Comparison of ENCODE assay signal across 9 mouse cellular contexts in genomic region chr6:52216691-52217458, GRCm38 (mm10). TPM values are rescaled to one million over a fixed set of nuclear protein-coding genes. Genes with fewer than 3 reads are reported as not detected.
DNase-seq lines count a peak whose midpoint lies in the region; ATAC-seq and TF ChIP-seq lines count a peak whose summit lies in the region.
"Had no signal": no experiment of that assay in that cellular context is flagged by ENCODE, and none has a peak within 500 bp of the region (broad histone marks: within the 10 kb centered on the region; RNA-seq: fewer than 3 reads in every experiment).

No protein-coding gene starts in this region.

- WGBS in forebrain, postnatal 0 days: 3% methylated on average over 60 of the region's 60 CpGs
- 1% methylated on average over 60 of the region's 60 CpGs for WGBS in neural tube, embryonic 13.5 days

- H3K4me2 ChIP-seq in forebrain, postnatal 0 days (ENCODE audit: low read depth): peak overlapping the region; percentile 9; the same call in 1 of the 2 replicates
- peak overlapping the region; percentile 97 for H3K4me2 ChIP-seq in neural tube, embryonic 13.5 days

- no peak overlapping the region for H3K27ac ChIP-seq in forebrain, postnatal 0 days (ENCODE audit: low read depth, low read length)
- peak overlapping the region; percentile 100 for H3K27ac ChIP-seq in neural tube, embryonic 13.5 days (replicated peaks)

- no peak for ATAC-seq in forebrain, postnatal 0 days
- peak; percentile 34; the same call in 1 of the 2 replicates for ATAC-seq in neural tube, embryonic 13.5 days (ENCODE audit: low read depth)
- no peak for ATAC-seq in megakaryocyte progenitor cell, adult 5-6 weeks (replicated peaks; ENCODE audit: poor library complexity)

- H3K9me3 ChIP-seq in E14TG2a.4 (ENCODE audit: low read length): no peaks in the 10 kb centered on the region
- H3K9me3 ChIP-seq in forebrain, postnatal 0 days (ENCODE audit: low read length): no peaks in the 10 kb centered on the region
- no peaks in the 10 kb centered on the region for H3K9me3 ChIP-seq in neural tube, embryonic 13.5 days

- H3K9ac ChIP-seq in forebrain, postnatal 0 days: no peak overlapping the region
- H3K9ac ChIP-seq in neural tube, embryonic 13.5 days: peak overlapping the region; percentile 100

- H3K4me1 ChIP-seq in E14TG2a.4 (replicated peaks; ENCODE audit: low read depth, low read length): peaks cover 49% of the 10 kb centered on the region
- peaks cover 4% of the 10 kb centered on the region; the same call in 1 of the 2 replicates for H3K4me1 ChIP-seq in forebrain, postnatal 0 days (ENCODE audit: insufficient read depth)
- peaks cover 68% of the 10 kb centered on the region for H3K4me1 ChIP-seq in neural tube, embryonic 13.5 days (replicated peaks)

- peaks cover 100% of the 10 kb centered on the region for H3K27me3 ChIP-seq in E14TG2a.4 (ENCODE audit: insufficient read depth, low read length)
- H3K27me3 ChIP-seq in forebrain, postnatal 0 days (ENCODE audit: insufficient read depth, low read length): peaks cover 98% of the 10 kb centered on the region
- H3K27me3 ChIP-seq in neural tube, embryonic 13.5 days: no peaks in the 10 kb centered on the region

- H3K36me3 ChIP-seq in E14TG2a.4 (ENCODE audit: insufficient read depth, low read length): no peaks in the 10 kb centered on the region
- H3K36me3 ChIP-seq in forebrain, postnatal 0 days (ENCODE audit: insufficient read depth): no peaks in the 10 kb centered on the region
- H3K36me3 ChIP-seq in neural tube, embryonic 13.5 days: no peaks in the 10 kb centered on the region

- TF ChIP-seq CTCF in E14TG2a.4 (conservative IDR thresholded peaks at IDR 0.05; ENCODE audit: low read length): no peak
- no peak for TF ChIP-seq CTCF in forebrain, postnatal 0 days (IDR thresholded peaks at IDR 0.05; ENCODE audit: low read depth)

- peak overlapping the region; percentile 71 for H3K4me3 ChIP-seq in E14TG2a.4 (replicated peaks; ENCODE audit: low read length)
- peak overlapping the region; percentile 12; the same call in 1 of the 2 replicates for H3K4me3 ChIP-seq in forebrain, postnatal 0 days (ENCODE audit: low read depth, low read length)
- H3K4me3 ChIP-seq in neural tube, embryonic 13.5 days: peak overlapping the region; percentile 96

- peak; percentile 22 for DNase-seq in 3T3-L1 (ENCODE audit: low read depth, low spot score)
- DNase-seq in forebrain, postnatal 0 days: no peak
- DNase-seq in kidney, postnatal 4 days: peak; percentile 71 to 81
- DNase-seq in layer of hippocampus, adult 11-12 months (ENCODE audit: low spot score): no peak
- DNase-seq in thymus, postnatal 10 days (ENCODE audit: low spot score in 2 of 2): no peak

RNA-seq across cellular contexts. Expression of gene Gm28308, which starts 3.7 kb away (rescaled TPM):
- total RNA-seq in forebrain, postnatal 0 days (2014; rRNA removed): not detected in 2 replicates
- polyA plus RNA-seq in forebrain, postnatal 0 days (2015; fragmentation: Nextera tagmentation; extraction: Ambion mirVana): not detected in 2 replicates
- not detected in 2 replicates for polyA plus RNA-seq in neural tube, embryonic 13.5 days (2015; fragmentation: Nextera tagmentation; extraction: Ambion mirVana)
- not detected in 2 replicates for total RNA-seq in megakaryocyte progenitor cell, adult 5-6 weeks (2015)
- 0.84 TPM in 1 of 2 replicates, not detected in the other for total RNA-seq in megakaryocyte progenitor cell, adult 5-6 weeks (2017)
- total RNA-seq: neutrophil, adult 5-6 weeks had no signal

RNA-seq across cellular contexts. Expression of gene Hoxa3, which starts 3.7 kb away (rescaled TPM):
- total RNA-seq in forebrain, postnatal 0 days (2014; rRNA removed): 0.23 TPM in 1 of 2 replicates, not detected in the other
- polyA plus RNA-seq in forebrain, postnatal 0 days (2015; fragmentation: Nextera tagmentation; extraction: Ambion mirVana): not detected in 2 replicates
- 13.9 and 16.4 TPM in 2 replicates for polyA plus RNA-seq in neural tube, embryonic 13.5 days (2015; fragmentation: Nextera tagmentation; extraction: Ambion mirVana)
- total RNA-seq in megakaryocyte progenitor cell, adult 5-6 weeks (2015): 0.59 and 2.1 TPM in 2 replicates
- total RNA-seq in megakaryocyte progenitor cell, adult 5-6 weeks (2017): 0.37 and 0.42 TPM in 2 replicates
- total RNA-seq: neutrophil, adult 5-6 weeks had no signal

RNA-seq across cellular contexts. Expression of gene Hoxa7, which starts 4.8 kb away (rescaled TPM):
- not detected in 2 replicates for total RNA-seq in forebrain, postnatal 0 days (2014; rRNA removed)
- not detected in 2 replicates for polyA plus RNA-seq in forebrain, postnatal 0 days (2015; fragmentation: Nextera tagmentation; extraction: Ambion mirVana)
- polyA plus RNA-seq in neural tube, embryonic 13.5 days (2015; fragmentation: Nextera tagmentation; extraction: Ambion mirVana): 117 and 125 TPM in 2 replicates
- 11.4 and 15.7 TPM in 2 replicates for total RNA-seq in megakaryocyte progenitor cell, adult 5-6 weeks (2015)
- 5.5 and 8.2 TPM in 2 replicates for total RNA-seq in megakaryocyte progenitor cell, adult 5-6 weeks (2017)
- total RNA-seq: neutrophil, adult 5-6 weeks had no signal

RNA-seq across cellular contexts. Expression of gene Hoxa6, which starts 8.4 kb away (rescaled TPM):
- total RNA-seq in forebrain, postnatal 0 days (2014; rRNA removed): not detected in 2 replicates
- polyA plus RNA-seq in forebrain, postnatal 0 days (2015; fragmentation: Nextera tagmentation; extraction: Ambion mirVana): not detected in 2 replicates
- 20.3 and 25.8 TPM in 2 replicates for polyA plus RNA-seq in neural tube, embryonic 13.5 days (2015; fragmentation: Nextera tagmentation; extraction: Ambion mirVana)
- total RNA-seq in megakaryocyte progenitor cell, adult 5-6 weeks (2015): 0.22 TPM in 1 of 2 replicates, not detected in the other
- total RNA-seq in megakaryocyte progenitor cell, adult 5-6 weeks (2017): not detected in 2 replicates
- total RNA-seq: neutrophil, adult 5-6 weeks had no signal

RNA-seq across cellular contexts. Expression of gene Hoxa5, which starts 12.5 kb away (rescaled TPM):
- total RNA-seq in forebrain, postnatal 0 days (2014; rRNA removed): not detected in 2 replicates
- not detected in 2 replicates for polyA plus RNA-seq in forebrain, postnatal 0 days (2015; fragmentation: Nextera tagmentation; extraction: Ambion mirVana)
- 44.7 and 66.8 TPM in 2 replicates for polyA plus RNA-seq in neural tube, embryonic 13.5 days (2015; fragmentation: Nextera tagmentation; extraction: Ambion mirVana)
- total RNA-seq in megakaryocyte progenitor cell, adult 5-6 weeks (2015): 2.3 and 3.1 TPM in 2 replicates
- total RNA-seq in megakaryocyte progenitor cell, adult 5-6 weeks (2017): 0.83 and 1.1 TPM in 2 replicates
- total RNA-seq: neutrophil, adult 5-6 weeks had no signal

Comparison
In these comparisons a context has a peak if more than half of its experiments do, and no peak if none do; other contexts are left out.
1. DNase-seq: peak in 3T3-L1 (single experiment) and kidney, postnatal 4 days (2 of 2); none in forebrain, postnatal 0 days (single experiment), layer of hippocampus, adult 11-12 months (single experiment) and thymus, postnatal 10 days (0 of 2).
2. H3K4me3 ChIP-seq: peak in every context shown above with its lines; median percentile 96 in neural tube, embryonic 13.5 days; 71 in E14TG2a.4; 12 in forebrain, postnatal 0 days.